Mouse (Mus musculus): ENCODE data around the gene Klf1.
"Not testable (repeated sequence)": the region's sequence is repeated elsewhere in the genome, so short reads cannot be mapped to it uniquely, and the experiment has no call there.

Gene Klf1

DNA sequence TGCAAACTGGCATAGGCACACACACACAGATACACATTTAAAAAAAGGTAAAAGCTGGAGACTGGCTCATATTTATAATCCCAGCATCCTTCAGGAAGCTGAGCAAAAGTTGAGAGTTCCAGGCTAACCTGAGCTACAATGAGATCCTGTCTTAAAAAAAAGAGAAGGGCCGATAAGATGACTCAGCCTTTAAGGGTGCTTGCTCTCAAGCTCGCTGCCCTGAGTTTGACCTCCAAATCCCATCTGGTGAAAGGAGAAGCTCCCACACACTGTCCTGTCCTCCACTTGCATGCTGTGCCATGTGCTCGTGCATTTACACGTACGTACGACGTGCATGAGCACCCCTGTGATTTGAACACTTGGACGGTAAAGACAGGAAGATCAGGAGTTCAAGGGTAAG is 5.8 kb downstream of the Klf1 start:
- DNase-seq (ENCODE audit: low spot score in 2 of 2): no peak

DNA sequence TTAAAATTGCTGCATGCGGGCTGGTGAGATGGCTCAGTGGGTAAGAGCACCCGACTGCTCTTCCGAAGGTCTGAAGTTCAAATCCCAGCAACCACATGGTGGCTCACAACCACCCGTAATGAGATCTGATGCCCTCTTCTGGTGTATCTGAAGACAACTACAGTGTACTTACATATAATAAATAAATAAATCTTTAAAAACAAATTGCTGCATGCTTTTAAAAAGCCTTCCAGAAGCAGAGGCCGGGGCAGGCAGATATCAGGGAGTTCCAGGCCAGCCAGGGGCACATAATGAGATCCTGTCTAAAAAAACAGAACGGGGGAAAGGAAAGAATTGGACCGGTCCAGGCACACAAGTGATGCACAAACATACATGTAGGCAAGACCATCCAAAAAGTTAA is 6.3 kb downstream of the Klf1 start:
- DNase-seq (ENCODE audit: low spot score in 2 of 2): not testable (repeated sequence)

DNA sequence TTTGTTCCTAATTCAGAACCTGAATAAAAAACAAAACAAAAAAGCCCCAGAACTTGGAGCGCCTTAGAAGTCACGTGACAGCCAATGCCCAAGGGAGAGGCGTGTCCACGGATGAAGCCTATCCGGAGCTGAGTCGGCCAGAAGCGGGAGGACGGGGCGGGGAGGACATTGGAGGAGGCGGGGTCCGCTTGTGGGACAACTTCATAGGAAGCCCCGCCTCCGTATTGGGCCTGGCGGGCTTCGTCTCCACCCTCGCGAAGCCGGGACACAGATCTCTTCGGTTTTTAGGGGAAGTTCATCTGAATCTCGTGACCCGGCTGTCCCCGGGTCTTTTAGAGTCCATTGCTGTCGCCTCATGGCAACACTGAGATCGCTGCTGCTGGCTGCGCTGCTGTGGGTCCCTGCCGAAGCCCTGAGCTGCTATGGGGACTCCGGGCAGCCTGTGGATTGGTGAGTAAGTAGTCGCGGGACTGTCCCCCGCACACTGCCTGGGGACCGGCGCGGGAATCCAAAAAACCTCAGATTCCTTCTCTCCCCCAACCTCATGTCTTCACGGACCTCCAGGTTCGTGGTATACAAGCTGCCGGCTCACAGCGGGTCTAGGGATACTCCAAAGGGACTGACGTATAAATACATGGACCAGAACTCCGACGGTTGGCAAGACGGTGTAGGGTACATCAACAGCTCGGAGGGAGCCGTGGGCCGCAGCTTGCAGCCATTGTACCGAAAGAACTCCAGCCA is 6.9 kb downstream of the Klf1 start, which contains the start of gene Dnase2a:
Gene Dnase2a, plus strand, starts transcription at position 140 of the 741 bp plus-strand sequence.
- DNase-seq (ENCODE audit: low spot score in 2 of 2): peak; percentile 84 to 89

DNA sequence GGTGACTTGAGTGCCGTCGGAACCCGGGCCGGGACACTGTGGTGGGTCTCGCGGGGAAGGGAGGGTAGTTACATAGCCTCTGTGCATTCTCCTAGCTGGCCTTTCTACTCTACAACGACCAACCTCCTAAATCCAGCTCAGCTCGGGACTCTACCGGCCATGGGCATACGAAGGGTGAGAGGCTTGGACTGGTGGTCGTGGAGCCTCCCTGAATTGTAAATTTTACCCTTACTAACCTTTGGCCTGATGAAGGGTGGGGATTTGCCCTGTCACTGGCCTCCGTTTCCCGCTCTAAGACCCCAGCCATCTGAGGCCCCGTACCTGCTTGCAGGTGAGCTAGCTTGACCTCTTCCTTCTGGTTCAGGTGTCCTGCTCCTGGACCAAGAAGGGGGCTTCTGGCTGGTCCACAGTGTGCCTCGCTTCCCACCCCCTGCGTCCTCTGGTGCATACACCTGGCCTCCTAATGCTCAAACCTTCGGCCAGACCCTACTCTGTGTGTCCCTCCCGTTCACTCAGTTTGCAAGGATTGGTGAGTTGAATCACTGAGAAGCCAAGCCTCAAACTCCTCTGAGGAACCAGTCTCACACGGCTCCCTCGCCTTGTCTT is 7.5 kb downstream of the Klf1 start:
- no peak for DNase-seq (ENCODE audit: low spot score in 2 of 2)

DNA sequence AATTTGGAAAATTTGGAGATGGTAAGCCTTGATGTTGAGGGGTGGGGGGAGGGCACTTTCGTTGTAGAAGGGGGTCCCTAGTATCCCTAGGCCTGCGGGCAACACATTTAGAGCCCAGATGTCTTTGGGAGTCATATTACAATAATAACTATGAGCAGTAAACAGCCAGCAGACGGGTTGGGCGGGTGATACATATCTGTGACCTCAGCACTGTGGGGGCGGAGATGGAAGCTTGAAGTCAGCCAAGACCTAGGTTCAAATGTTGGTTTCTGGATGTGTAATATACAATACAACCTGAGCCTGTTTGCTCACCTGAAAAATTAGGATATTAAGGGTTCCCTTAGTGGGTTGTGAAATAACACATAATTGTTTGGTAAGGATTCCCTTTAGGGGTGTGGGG is 8.2 kb downstream of the Klf1 start:
- no peak for DNase-seq (ENCODE audit: low spot score in 2 of 2)

DNA sequence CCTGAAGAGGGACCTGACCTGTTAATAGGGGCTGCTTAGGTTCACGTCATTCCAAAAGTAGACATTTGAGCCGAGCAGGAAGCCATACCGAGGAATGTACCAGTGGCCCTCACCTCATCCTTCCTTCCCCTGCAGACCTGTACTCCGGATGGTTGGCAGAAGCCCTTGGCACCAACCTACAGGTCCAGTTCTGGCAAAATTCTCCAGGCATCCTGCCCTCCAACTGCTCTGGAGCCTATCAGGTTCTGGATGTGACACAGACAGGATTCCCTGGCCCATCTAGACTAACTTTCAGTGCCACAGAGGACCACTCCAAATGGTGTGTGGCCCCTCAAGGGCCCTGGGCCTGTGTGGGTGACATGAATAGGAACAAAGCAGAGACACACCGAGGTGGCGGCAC is 8.8 kb downstream of the Klf1 start:
- DNase-seq (ENCODE audit: low spot score in 2 of 2): no peak

DNA sequence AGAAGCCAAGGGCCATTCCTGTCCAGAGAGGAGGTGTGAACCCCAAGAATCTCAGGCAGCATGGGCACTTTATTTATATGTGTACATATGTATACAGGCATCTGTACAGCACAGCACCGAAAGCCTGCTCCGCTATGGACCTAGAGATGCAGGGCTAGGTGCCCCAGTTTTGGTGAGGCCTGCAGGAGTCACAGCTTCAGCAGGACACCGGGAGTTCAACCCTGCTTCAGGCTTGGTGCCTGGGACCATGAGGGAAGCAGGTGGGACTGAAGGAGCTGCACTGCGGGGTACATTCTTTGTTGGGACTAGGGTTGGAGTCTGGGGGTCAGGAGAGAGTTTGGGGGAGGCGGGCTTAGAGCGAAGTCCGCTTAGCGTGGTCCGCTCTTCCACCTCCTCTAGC is 10.1 kb downstream of the Klf1 start:
- DNase-seq (ENCODE audit: low spot score in 2 of 2): no peak

DNA sequence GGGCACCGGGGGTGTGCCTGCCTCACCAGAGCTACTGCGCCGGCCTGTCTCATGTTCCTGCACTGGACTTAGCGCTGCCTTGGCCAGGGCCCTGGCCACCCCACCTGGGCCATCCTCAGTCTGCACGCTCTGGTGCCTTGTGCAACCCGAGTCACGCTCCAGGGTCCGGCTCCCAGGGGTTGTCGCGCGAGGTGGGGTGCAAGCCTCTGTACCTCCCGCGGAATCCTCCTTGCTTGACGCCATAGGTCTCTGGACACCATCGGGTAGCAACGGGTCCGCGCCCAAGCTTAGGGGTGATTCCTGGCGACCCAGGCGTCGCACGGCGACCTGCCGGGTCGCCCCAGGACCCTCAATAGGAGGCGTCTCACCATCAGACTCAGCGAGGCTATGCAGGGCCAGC is 10.7 kb downstream of the Klf1 start:
- no peak for DNase-seq (ENCODE audit: low spot score in 2 of 2)

DNA sequence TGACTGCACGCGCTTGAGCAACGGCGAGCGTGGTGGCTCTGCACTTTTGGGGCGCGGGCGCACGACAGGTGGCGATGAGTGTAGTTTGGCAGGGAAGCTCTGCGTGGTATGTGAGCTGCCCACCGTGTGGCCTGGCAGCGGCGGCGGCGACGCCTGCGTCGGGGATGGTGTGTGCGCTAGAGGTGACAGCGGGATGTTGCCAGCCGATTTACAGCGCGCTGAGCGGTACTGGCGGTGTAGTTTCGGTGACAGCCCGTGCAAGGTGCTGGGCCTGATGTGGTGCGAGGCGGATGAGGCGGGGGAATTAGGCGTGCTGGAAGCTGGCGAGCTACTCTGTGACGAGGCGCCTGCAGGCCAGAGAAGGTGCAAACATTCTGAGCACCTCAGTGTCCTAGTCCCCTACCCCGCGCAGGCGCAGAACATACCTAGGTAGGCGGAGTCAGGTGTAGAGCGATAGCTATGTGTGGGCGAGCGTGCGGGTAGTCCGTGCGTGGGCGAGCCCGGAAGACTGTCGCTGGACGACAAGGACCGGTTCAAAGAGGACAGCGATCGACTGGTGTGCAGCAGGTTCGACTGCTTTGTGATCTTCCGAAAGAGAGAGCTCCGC is 11.3 kb downstream of the Klf1 start:
- DNase-seq (ENCODE audit: low spot score in 2 of 2): no peak

DNA sequence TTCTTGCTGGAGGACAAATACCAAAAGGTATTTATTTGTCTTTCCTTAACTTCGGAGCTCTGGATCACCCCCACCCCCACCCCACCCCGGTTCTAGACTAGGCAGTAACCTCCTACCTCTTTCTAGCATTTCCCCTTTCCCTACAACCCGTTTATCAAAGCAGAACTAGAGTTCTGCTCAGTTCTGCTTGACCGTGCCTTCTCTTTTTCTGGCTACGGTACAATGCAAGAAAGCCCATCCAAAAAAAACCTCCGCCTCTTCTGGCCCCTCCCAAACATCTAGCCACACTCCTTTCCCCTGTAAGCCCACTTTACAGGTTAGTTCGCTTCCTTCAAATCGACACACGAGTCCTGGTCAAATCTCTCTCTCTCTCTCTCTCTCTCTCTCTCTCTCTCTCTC is 11.8 kb downstream of the Klf1 start:
- DNase-seq (ENCODE audit: low spot score in 2 of 2): no peak

DNA sequence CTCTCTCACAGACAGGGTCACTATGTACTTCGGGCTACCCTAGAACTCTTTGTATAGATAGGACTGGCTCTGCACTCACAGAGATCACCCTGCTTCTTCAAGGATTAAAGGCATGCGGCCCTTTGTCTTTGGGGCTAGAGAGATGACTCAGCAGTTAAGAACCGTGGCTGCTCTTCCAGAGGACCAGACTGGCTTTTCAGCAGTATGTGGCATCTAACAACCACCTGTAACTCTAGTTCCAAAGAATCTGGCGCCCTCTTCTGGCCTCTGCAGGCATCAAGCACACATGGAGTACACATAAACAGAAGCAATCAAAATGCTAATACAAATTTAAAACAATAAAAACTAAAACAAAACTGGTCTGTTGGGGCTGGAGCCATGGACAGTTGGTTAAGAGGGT is 12.2 kb downstream of the Klf1 start:
- DNase-seq (ENCODE audit: low spot score in 2 of 2): no peak

DNA sequence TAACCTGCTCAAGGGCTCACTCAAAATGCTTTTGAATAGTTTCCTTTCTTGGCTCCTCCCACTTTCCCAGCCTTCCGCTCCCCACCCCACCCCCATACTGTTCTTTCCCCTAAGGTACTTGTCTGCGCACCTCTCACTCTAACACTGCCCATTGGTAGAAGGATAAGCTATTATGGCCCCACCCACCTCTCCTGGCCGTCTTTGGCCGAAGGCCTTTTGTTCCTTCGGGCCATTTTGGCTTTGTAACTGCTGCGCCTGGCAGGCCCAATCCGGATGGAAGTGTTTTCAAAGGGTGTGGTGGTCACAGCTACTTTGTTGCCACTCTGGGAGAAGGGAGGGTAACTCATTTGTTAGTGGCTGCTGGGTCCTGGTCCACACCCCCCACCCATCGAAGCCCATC is 13.5 kb downstream of the Klf1 start:
- no peak for DNase-seq (ENCODE audit: low spot score in 2 of 2)

DNA sequence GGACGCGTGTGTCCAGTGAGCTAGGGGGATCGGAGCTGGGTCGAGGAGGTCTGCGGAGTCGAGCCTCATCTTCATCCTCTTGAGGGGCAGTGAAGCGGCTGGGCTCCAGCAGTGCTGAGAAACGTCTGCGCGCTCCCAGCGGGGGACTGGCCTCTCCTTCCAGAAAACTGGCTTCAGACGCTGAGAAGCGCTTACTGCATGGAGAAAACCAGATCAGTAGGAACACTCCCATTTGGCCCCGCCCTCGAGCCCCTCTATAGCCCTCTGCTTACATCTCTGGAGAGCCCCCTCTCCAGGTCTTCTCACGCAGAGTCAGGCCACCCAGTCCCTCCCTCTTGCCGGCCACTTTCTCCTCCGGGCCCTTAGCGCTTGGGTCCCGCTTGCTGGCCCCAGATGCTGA is 16.1 kb downstream of the Klf1 start:
- no peak for DNase-seq (ENCODE audit: low spot score in 2 of 2)

DNA sequence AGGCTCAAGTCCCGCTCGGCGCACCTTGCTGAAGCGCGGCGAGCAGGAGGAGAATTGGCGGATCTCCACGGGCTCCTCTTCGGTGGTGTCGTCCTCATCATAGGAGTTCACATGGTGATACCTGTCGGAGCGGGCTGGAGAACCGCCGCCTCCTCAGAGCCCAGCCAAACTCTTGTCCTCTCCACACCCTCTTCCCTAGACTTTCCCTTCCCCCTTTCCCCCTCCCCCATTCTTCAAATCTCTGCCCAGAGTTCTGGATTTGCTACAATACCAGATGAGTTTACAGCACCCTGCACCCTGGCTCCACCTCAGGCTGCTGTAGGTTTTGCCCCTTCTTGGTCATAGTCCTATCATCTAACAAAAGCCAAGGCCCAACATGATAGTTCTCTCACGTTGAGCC is 16.9 kb downstream of the Klf1 start:
- DNase-seq (ENCODE audit: low spot score in 2 of 2): no peak

DNA sequence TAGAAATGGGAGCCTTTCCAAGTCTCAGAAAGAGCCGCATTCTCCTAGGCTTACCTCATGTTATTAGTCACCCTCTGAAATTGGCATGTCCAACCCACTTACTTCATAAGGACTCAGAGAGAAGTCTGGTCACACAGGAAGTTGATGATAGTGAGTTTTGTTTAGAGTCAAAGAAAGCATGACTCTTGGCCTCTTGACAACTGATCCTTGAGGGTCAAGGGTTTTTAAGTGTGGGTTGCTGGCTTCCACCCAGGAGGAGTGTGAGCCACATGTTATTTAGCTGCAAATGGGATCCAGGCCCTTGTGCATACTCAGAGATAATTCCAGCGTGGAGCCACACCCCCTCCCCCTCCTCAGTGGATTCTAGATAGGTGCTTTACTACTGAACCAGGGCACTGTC is 19.9 kb downstream of the Klf1 start:
- DNase-seq (ENCODE audit: low spot score in 2 of 2): no peak

DNA sequence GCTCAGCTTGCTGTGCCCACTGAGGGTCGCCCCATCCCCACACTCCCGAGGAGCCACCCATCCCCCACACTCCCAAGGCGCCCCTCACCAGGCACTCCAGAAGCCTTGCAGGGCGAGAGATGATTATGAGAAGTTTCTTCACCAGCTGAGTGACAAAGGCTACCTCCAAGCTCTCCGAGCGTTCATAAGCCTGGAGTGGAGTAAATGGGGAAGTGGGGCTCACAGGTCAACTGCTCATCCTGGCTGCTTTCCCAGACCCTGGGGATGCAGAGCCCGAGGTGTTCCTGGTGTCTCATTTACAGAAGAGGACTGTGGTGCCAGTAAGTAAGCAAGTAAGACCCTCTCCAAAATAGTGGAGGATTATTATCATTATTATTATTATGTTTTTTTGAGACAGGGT is 23.8 kb downstream of the Klf1 start:
- DNase-seq (ENCODE audit: low spot score in 2 of 2): no peak

DNA sequence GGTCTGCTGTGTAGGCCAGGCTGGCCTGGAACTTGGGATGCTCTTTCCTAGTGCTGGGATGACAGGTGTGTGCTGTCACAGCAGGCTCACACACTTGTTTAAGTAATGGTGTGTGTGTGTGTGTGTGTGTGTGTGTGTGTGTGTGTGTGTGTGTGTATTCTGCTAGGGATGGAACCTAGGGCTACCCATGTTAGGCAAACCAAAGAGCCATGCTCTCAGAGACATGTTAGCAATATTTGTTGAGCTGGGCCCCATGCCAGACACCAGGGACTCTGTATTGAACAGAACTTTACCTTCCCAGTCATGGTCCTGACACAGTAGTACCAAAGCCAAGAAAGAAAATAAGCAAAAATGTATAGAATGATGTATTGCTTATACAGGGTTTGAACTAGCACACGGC is 25.8 kb downstream of the Klf1 start:
- no peak for DNase-seq (ENCODE audit: low spot score in 2 of 2)

DNA sequence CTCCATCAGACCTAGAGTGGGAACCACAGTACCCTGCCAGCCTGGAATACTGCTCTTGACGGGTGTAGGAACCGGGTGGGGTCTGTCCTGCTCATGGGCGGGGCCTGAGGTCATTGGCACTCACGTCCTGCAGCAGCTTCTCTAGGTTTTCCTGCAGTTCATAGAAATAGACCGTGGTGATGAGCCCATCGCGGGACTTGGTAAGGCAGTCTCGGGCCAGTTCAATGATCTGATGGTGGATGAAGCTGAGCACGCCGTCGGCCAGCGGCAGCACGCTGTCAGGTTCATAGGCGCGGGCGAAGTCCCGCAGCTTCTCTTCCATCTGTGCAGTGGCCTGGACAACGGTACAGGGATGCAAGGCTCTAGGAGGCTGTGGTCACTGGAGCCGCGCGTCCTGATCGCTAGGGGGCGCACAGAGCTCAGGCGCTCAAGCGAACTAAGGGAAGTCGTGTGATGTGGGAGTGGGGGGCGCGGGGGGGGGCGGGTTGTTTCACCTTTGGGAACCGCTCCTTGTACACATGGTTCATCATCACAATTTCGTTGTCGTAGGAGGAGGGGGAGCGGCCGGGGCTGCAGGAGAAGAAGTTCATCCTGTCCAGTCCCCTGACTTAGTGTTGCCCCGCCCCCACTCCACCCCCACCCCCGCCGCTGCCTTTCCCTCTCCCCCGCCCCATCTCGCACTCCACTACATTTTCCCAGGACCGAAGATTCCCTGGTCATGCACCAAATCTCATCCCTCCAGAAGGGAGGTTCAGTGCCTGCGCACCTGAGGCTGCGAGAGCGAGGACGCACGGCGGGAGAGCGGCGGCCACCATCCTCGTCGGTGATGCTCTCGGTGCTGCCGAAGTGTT is 27.0 kb downstream of the Klf1 start:
- DNase-seq (ENCODE audit: low spot score in 2 of 2): no peak

DNA sequence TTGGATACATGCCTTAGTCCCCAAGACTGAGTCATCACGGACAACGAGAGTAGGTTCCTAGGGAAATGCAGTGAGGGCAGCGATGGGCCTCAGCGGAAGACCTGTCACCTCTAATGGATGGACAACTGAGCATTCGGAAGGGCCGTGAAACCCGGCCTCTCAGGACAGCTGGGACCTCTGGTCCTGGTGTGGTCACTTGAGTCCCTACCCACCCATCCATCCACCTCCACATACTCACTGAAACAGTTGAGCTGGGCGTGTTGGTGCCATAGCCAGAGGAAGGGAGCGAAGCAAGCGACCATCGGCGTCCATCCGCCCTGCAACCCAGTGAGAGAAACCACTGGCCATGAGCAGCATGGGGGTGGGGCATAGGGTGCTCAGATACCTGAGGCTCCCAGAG is 28.9 kb downstream of the Klf1 start:
- DNase-seq (ENCODE audit: low spot score in 2 of 2): no peak

DNA sequence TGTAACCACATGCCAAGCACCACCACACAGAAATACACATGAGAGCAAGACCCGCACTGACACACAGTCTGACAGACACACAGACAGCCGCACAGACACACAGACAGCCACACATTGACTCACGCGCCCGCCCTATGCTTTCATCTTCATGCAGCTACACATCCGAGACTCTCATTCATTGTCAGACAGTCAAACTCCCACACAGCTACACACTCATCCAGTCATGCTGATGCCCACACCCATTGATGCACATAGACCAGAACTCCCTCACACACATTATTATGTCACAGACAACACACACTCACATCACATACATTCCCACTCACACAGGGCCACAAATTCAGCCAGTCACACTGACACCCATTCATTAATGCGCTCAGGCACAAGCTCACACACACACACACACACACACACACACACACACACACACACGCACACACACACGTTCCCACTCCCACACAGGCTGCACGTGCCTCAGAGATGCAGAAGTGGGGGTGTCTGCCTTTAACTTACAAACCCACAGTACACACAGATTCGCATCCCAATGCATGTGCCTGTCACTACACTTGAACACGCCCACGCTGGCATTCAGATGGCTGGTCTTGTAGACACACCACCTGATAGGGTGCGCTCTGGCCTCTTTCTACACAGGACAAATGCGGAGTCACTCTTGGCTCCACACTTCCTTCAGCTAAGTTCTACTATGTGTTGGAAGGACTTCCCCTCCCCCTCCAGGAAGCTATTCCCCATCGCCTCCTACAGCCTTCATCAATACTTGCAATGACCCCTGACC is 32.2 kb downstream of the Klf1 start:
- no peak for DNase-seq (ENCODE audit: low spot score in 2 of 2)

DNA sequence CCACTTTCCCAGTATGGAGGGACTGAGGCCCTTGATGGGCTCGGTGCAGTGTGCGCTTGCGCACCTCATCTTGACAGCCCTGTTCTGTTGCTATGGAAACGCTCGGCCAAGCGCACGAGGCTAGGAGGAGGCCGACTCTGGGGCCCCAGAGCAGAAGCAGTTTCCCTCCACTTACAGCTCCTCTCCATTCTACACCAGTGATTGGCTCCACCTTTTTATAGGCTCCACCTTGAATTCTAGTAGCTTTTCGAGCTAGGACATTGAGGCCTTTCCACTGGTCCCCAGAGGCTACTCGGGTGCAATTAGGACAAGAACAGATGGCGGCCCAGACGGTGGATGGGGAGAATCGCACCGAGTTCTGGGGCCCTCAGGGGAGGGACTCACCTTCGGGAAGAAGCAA is 33.1 kb downstream of the Klf1 start:
- peak in 1 of 2 experiments; percentile 54 for DNase-seq (ENCODE audit: low spot score in 2 of 2)

DNA sequence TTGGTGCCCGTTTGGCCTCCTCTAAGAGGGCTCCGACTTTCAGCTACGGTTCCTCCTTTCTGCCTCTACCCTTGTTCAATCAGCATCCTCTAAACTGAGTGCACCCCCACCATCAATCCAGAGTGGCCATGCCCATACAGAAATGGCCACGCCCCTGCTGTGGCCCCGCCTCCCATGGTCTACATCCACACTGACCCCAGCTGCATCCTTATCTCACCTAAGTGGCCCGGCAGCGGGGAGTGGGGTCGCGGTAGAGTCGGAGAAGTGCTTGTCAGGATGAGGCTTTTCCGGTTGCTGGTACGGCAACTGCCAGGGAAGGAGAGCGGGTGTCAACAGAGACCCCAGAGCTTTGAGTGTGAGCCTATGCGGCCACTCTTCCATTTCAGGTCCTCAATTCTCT is 33.8 kb downstream of the Klf1 start:
- DNase-seq (ENCODE audit: low spot score in 2 of 2): no peak

All from frontal cortex, postnatal 10 days (tissue).